Mouse (Mus musculus) CH12.LX (cell line): ENCODE results near the gene Map7. TPM values are rescaled to one million over a fixed set of nuclear protein-coding genes. Genes with fewer than 3 reads are reported as not detected.

Experiments used
- DNase-seq: peaks from one replicate; pipeline ENCODE4 v3.0.0-alpha.2; 2013; ENCODE audit errors: extremely low read depth
- H3K27ac ChIP-seq: 2 replicates; pipeline ENCODE4 v1.5.1; 2012; ENCODE audit warnings: low read depth, mild to moderate bottlenecking, control low read depth, moderate library complexity; ENCODE audit not compliant: insufficient read depth
- H3K27me3 ChIP-seq: replicated peaks from 2 replicates; pipeline ENCODE3; 2012; ENCODE audit warnings: inconsistent platforms
- H3K36me3 ChIP-seq, 2 experiments: replicated peaks in 1 of 2; 2 replicates each; pipeline versions ENCODE3 to v1.6.1; 2012; ENCODE audit warnings: inconsistent platforms in 1 of 2, low read length in 1 of 2, mild to moderate bottlenecking in 1 of 2, mixed read lengths in 1 of 2, moderate library complexity in 1 of 2; ENCODE audit not compliant: control insufficient read depth in 1 of 2, insufficient read depth in 1 of 2
- H3K4me1 ChIP-seq, 2 experiments: 2 replicates each; pipeline ENCODE4 v1.6.1; 2012; ENCODE audit warnings: inconsistent platforms in 1 of 2, moderate library complexity in 1 of 2; ENCODE audit not compliant: insufficient read depth in 2 of 2, control insufficient read depth in 1 of 2
- H3K4me2 ChIP-seq: 2 replicates; pipeline ENCODE4 v1.6.1; 2012; ENCODE audit warnings: low read depth, mild to moderate bottlenecking, control low read depth; ENCODE audit not compliant: poor library complexity, insufficient read depth, severe bottlenecking
- H3K4me3 ChIP-seq, 3 experiments: fragments of 150-350 bp in 1 of 3; sonication (generic) in 1 of 3; replicated peaks in 1 of 3; 2 replicates each; pipeline versions ENCODE3 to v1.5.1; 2011 to 2012; ENCODE audit warnings: low read depth in 2 of 3, low read length in 2 of 3, mild to moderate bottlenecking in 2 of 3, moderate library complexity in 2 of 3, control low read depth in 1 of 3, improper control_type of control experiment in 1 of 3, inconsistent platforms in 1 of 3, mixed read lengths in 1 of 3; ENCODE audit not compliant: poor library complexity in 1 of 3
- H3K79me2 ChIP-seq: replicated peaks from 2 replicates; pipeline ENCODE4 v1.6.1; 2012; ENCODE audit warnings: mild to moderate bottlenecking, moderate library complexity; ENCODE audit not compliant: control insufficient read depth, poor library complexity, insufficient read depth, severe bottlenecking; ENCODE audit errors: extremely low read depth
- H3K9ac ChIP-seq: 2 replicates; pipeline ENCODE4 v1.6.1; 2012; ENCODE audit warnings: low read depth, mild to moderate bottlenecking, control low read depth, moderate library complexity; ENCODE audit not compliant: insufficient read depth
- H3K9me3 ChIP-seq: replicated peaks from 2 replicates; pipeline ENCODE3; 2012; ENCODE audit warnings: low read length, inconsistent platforms, mixed read lengths
- BHLHE40 ChIP-seq: IDR thresholded peaks from 2 replicates; pipeline ENCODE4 v1.6.1; 2011; ENCODE audit warnings: mild to moderate bottlenecking, low read depth, low read length, improper control_type of control experiment
- CHD1 ChIP-seq: IDR thresholded peaks from 2 replicates; pipeline ENCODE4 v1.6.1; 2012; ENCODE audit warnings: low read depth, low read length, improper control_type of control experiment, inconsistent platforms
- CHD2 ChIP-seq: IDR thresholded peaks from 2 replicates; pipeline ENCODE4 v1.6.1; 2011; ENCODE audit warnings: low read length, improper control_type of control experiment
- CTCF ChIP-seq, 2 experiments: IDR thresholded peaks in 1 of 2; conservative IDR thresholded peaks in 1 of 2; 2 replicates each; pipeline ENCODE4 v1.5.1; 2011 to 2012; ENCODE audit warnings: low read depth in 2 of 2, low read length in 2 of 2, improper control_type of control experiment in 1 of 2, inconsistent platforms in 1 of 2, mild to moderate bottlenecking in 1 of 2, moderate library complexity in 1 of 2
- ETS1 ChIP-seq: conservative IDR thresholded peaks from 2 replicates; pipeline ENCODE4 v1.6.1; 2012; ENCODE audit warnings: low read depth, mild to moderate bottlenecking, inconsistent platforms, low read length, improper control_type of control experiment, moderate library complexity
- KAT2A ChIP-seq: IDR thresholded peaks from 2 replicates; pipeline ENCODE4 v1.6.1; 2012; ENCODE audit warnings: low read length, improper control_type of control experiment, inconsistent platforms; ENCODE audit not compliant: insufficient replicate concordance
- MAFK ChIP-seq: IDR thresholded peaks from 2 replicates; pipeline ENCODE4 v1.6.1; 2011; ENCODE audit warnings: low read length, improper control_type of control experiment; ENCODE audit not compliant: insufficient replicate concordance
- MAX ChIP-seq: IDR thresholded peaks from 2 replicates; pipeline ENCODE4 v1.6.1; 2011; ENCODE audit warnings: low read length, improper control_type of control experiment
- MAZ ChIP-seq: IDR thresholded peaks from 2 replicates; pipeline ENCODE4 v1.6.1; 2012; ENCODE audit warnings: low read depth, mild to moderate bottlenecking, inconsistent platforms, low read length, improper control_type of control experiment, moderate library complexity
- MEF2A ChIP-seq: IDR thresholded peaks from 2 replicates; pipeline ENCODE4 v1.6.1; 2014; ENCODE audit warnings: low read depth, mild to moderate bottlenecking, inconsistent platforms, low read length, improper control_type of control experiment, borderline replicate concordance
- NELFE ChIP-seq: IDR thresholded peaks from 2 replicates; pipeline ENCODE4 v1.6.1; 2011; ENCODE audit warnings: low read depth, low read length, improper control_type of control experiment
- NRF1 ChIP-seq: IDR thresholded peaks from 2 replicates; pipeline ENCODE4 v1.6.1; 2014; ENCODE audit warnings: low read depth, mild to moderate bottlenecking, inconsistent platforms, low read length, improper control_type of control experiment, moderate library complexity
- POLR2A ChIP-seq: IDR thresholded peaks from 2 replicates; pipeline ENCODE4 v1.6.1; 2011; ENCODE audit warnings: low read depth, mild to moderate bottlenecking, improper control_type of control experiment, low read length
- SIN3A ChIP-seq: IDR thresholded peaks from 2 replicates; pipeline ENCODE4 v1.6.1; 2012; ENCODE audit warnings: low read length, improper control_type of control experiment, inconsistent platforms
- TBP ChIP-seq: conservative IDR thresholded peaks from 2 replicates; pipeline ENCODE4 v1.6.1; 2011; ENCODE audit warnings: low read depth, low read length, improper control_type of control experiment
- TCF12 ChIP-seq: IDR thresholded peaks from 2 replicates; pipeline ENCODE4 v1.6.1; 2014; ENCODE audit warnings: low read depth, mild to moderate bottlenecking, inconsistent platforms, low read length, improper control_type of control experiment
- UBTF ChIP-seq: IDR thresholded peaks from 2 replicates; pipeline ENCODE4 v1.6.1; 2012; ENCODE audit warnings: low read depth, mild to moderate bottlenecking, inconsistent platforms, low read length, improper control_type of control experiment, moderate library complexity
- USF2 ChIP-seq: conservative IDR thresholded peaks from 2 replicates; pipeline ENCODE4 v1.6.1; 2011; ENCODE audit warnings: low read depth, low read length, improper control_type of control experiment
- ZC3H11A ChIP-seq: IDR thresholded peaks from 2 replicates; pipeline ENCODE4 v1.6.1; 2012; ENCODE audit warnings: low read depth, mild to moderate bottlenecking, inconsistent platforms, low read length, improper control_type of control experiment
- ZNF384 ChIP-seq: IDR thresholded peaks from 2 replicates; pipeline ENCODE4 v1.6.1; 2012; ENCODE audit warnings: low read depth, low read length, improper control_type of control experiment, inconsistent platforms
- dilution Hi-C: fragments of 300-500 bp; cut with MboI; formaldehyde crosslinking; loops from 2 replicates; pipeline ENCODE4 v1.14.3; 2020; ENCODE audit warnings: low sequenced_read_pairs; ENCODE audit not compliant: extremely low pct_unique_long_range_greater_than_20kb, extremely low pct_ligation_motif_present
- in situ Hi-C: fragments of 300-500 bp; cut with MboI; formaldehyde crosslinking; loops from 3 replicates; pipeline ENCODE4 v1.14.3; 2019; ENCODE audit warnings: low sequenced_read_pairs, low pct_ligation_motif_present, low pct_unique_long_range_greater_than_20kb, mixed read lengths
- polyA plus RNA-seq: library from polyadenylated mRNA; unstranded; fragments of >175 nt; gene quantifications from 2 replicates; pipeline ENCODE4 v1.2.1, GENCODE M21; 2012; ENCODE audit warnings: low read depth; ENCODE audit not compliant: insufficient read length
- total RNA-seq, 2 experiments: library from RNA; depleted of rRNA; stranded (reverse); fragments of 300-350 nt in 1 of 2; fragments of >200 nt in 1 of 2; gene quantifications; 2 replicates each; pipeline ENCODE4 v1.2.3; 2012 to 2014

Map7 gene
- total and polyA plus RNA-seq, 3 experiments: 7.4 to 31.1 (median 21.6) TPM

DNA sequence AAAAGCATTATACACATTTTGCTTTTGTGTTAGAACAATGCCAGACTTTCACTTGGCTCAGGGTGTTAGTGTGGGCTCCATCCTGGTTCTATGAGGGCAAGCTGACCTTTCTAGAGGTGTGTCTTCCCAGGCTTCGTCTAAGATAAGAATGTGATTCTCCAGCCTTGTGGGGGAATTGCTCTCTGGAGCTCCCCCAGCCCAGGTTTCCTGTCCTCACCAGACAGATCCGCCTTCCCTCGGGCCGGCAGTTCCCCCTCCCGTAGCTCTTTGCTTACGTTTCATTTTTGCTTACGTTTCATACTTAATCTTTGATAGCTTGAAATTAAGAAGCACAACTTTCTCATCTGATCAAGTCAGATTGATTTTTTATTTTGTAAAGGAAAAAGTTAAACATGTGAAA, 48.8 kb downstream of the Map7 start:
- TF ChIP-seq ZNF384 (no peak), USF2 (no peak), CHD1 (no peak), MEF2A (no peak), ETS1 (no peak), POLR2A (no peak), KAT2A (no peak), MAFK (no peak), MAZ (no peak), TCF12 (no peak), CHD2 (no peak), SIN3A (no peak), MAX (no peak), CTCF (conservative IDR thresholded peaks at IDR 0.05 in 1 of 2, IDR thresholded peaks at IDR 0.05 in 1 of 2; ENCODE audit: low read depth in 2 of 2, low read length in 2 of 2) (no peak), UBTF (no peak), ZC3H11A (no peak)
- no peak for DNase-seq
- Histone ChIP-seq H3K9me3 (no peaks in the 10 kb centered on the region), H3K36me3 (no peaks in the 10 kb centered on the region), H3K9ac (no peak overlapping the region), H3K27ac (no peak overlapping the region), H3K79me2 (no peaks in the 10 kb centered on the region), H3K4me2 (no peak overlapping the region), H3K27me3 (no peaks in the 10 kb centered on the region), H3K4me3 (no peak overlapping the region), H3K4me1 (peaks cover 0 to 4% of the 10 kb centered on the region in 2 experiments; a peak in 1 of 4 replicates)
- dilution Hi-C loops (no loop called here), in situ Hi-C loops (no loop called here)

DNA sequence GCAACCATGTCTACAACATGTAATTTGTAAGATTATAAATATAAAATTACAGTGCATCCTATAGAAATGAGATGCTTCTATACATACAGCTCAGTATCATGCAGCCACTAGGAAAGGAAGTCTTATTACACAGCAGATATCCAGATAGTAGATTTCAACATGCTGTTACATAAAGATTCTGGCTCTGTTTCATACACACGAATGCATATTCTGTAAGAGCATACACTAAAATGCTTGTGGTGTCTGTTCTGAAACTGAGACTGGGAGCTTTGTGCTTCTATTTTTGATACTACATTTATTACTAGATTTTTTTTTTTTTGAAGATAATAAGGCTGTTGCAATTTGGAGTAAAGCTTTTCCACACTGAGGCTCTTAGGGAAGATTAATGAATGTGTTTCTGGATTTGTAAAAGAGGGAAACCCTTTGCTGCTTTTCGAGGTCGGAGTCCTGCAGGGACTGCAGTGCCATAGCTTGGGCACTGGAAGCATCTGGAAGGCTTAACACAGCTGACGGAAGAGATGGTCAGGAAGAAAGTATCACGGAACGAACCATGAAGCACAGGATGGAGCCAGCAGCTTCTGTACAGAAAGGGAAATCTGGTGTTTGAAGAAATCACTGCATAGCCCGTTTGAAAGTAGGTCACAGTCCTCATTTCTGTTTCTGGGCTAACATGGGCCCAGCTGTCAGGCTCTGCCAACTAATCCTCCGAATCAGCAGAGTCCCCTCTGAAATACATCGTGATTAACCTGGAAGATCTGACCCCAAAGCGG, 50.9 kb downstream of the Map7 start:
- in situ Hi-C loops: no loop called here
- dilution Hi-C loops: no loop called here
- no peak overlapping the region for H3K4me3 ChIP-seq

More for the DNA sequence above, 50.9 kb downstream of the Map7 start:
- no peak overlapping the region for H3K27ac ChIP-seq
- no peak overlapping the region for H3K9ac ChIP-seq
- TF ChIP-seq KAT2A (no peak), CTCF (conservative IDR thresholded peaks at IDR 0.05 in 1 of 2, IDR thresholded peaks at IDR 0.05 in 1 of 2; ENCODE audit: low read depth in 2 of 2, low read length in 2 of 2) (no peak), NELFE (no peak), POLR2A (no peak), USF2 (no peak), NRF1 (no peak), TBP (no peak), MAFK (no peak), BHLHE40 (no peak)
- H3K4me1 ChIP-seq: peaks cover 0 to 4% of the 10 kb centered on the region in 2 experiments; a peak in 1 of 4 replicates
- H3K9me3 ChIP-seq: no peaks in the 10 kb centered on the region
- no peak overlapping the region for H3K4me2 ChIP-seq
- no peaks in the 10 kb centered on the region for H3K79me2 ChIP-seq
- H3K27me3 ChIP-seq: no peaks in the 10 kb centered on the region
- DNase-seq: no peak
- no peaks in the 10 kb centered on the region for H3K36me3 ChIP-seq
